Mouse (Mus musculus): ENCODE data around the gene Mgea5. TPM values are rescaled to one million over a fixed set of nuclear protein-coding genes. Genes with fewer than 3 reads are reported as not detected.

Gene Mgea5
- total RNA-seq, 1 experiment from 2014 or later: 234 TPM

DNA sequence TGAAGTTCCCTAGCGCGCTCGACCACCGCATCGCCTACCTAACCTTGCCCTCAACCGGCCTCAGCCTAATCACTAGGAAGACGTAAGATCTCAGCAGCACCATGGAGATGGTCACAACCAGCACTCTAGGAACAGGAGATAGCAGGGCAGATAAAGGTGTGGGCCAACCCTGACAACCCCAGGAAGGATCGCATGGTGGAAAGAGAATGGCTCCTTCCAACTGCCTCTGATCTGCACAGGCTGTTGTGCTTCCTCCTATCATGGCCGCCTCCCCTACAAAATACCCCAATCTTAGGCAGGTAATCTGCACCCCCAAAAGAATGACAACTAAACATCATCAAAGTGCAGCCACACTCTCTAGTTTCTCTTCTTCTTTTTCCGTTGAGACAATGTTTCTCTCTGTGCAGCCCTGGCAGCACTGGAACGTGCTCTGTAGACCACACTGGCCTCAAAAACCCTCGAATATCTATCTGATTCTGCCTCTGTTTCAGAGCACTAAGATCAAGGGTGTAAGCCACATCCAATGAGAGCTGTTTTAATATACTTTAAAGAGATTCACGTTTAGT lies 3.2 kb downstream of the Mgea5 start:
- ATAC-seq (replicated peaks in 1 of 2; ENCODE audit: insufficient read depth in 1 of 2, low FRiP score in 2 of 2, low TSS enrichment in 1 of 2, low read depth in 1 of 2, poor library complexity in 2 of 2, severe bottlenecking in 2 of 2): no peak

DNA sequence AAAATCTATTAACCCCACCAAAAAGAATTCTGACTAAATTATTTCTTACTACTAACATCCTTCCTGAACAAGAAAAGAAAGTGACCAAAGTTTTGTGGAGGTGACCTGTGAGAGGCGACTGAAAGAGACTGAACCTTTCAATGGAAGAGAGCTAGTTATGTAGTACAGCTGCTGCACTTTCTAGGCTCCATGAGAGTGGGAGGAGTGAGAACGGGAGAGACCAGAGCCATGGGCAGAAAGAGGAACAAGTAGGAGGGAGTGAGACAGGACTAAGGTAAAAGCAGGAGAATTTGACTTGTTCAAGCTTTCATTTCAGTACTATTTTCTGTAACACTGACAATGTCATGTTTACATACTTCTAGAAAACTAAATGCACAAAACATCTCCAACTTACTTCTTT lies 8.2 kb downstream of the Mgea5 start:
- ATAC-seq (replicated peaks in 1 of 2; ENCODE audit: insufficient read depth in 1 of 2, low FRiP score in 2 of 2, low TSS enrichment in 1 of 2, low read depth in 1 of 2, poor library complexity in 2 of 2, severe bottlenecking in 2 of 2): no peak

DNA sequence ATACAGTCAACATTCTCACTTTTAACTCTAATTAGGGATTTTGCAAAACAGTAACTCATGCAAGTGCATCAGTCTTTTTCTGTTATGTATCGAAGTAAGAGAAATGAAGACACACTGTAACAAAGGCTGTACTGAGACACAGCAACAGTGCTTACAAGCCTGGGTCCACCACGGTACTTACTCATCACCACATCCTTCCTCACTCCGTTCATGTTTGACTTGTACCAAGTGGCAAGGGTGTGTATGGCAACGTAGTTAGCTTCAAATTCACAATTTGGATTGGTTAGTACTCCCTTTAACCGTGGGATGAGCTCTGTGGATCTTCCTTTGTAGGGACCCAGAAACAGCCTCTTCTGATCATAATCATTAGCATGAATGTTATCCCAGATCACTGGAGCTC lies 12.1 kb downstream of the Mgea5 start:
- ATAC-seq (replicated peaks in 1 of 2; ENCODE audit: insufficient read depth in 1 of 2, low FRiP score in 2 of 2, low TSS enrichment in 1 of 2, low read depth in 1 of 2, poor library complexity in 2 of 2, severe bottlenecking in 2 of 2): no peak

DNA sequence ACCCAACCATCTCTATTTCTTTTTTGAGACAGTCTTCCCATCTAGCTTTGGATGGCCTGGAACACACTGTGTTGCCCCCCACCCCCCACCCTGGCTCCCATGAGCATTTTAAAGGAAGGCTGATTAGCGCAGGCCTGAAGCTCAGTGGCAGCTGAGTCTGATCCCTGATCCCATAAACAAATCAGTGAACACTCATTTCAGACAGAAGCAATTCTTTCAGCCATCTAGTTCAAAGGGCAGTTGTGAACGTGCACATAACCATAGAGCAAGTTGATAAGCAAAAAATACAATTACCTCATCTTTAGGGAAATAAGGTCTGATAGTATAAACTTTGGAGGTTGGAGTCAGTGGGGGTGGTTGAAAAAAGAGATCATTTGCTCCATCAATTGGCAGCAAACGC lies 22.8 kb downstream of the Mgea5 start:
- no peak for ATAC-seq (replicated peaks in 1 of 2; ENCODE audit: insufficient read depth in 1 of 2, low FRiP score in 2 of 2, low TSS enrichment in 1 of 2, low read depth in 1 of 2, poor library complexity in 2 of 2, severe bottlenecking in 2 of 2)

DNA sequence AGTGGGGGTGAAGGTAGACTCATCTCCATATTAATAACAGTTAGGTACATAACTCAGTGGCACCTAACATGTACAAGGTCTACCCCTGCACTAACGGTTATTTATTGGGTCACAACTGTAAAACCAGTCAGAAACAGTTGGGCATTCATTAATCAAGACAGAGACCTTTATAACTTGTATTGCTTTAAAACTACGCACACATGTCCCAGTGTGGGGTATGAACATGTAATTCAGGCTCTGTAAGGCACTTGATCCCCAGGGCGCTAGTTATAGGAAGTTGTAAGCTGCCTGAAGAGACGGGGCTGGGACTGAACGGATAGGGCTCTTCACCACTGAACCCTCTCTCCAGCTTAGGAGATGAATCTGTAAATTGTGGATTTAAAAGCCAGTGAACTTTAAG lies 25.0 kb downstream of the Mgea5 start:
- ATAC-seq (replicated peaks in 1 of 2; ENCODE audit: insufficient read depth in 1 of 2, low FRiP score in 2 of 2, low TSS enrichment in 1 of 2, low read depth in 1 of 2, poor library complexity in 2 of 2, severe bottlenecking in 2 of 2): no peak

DNA sequence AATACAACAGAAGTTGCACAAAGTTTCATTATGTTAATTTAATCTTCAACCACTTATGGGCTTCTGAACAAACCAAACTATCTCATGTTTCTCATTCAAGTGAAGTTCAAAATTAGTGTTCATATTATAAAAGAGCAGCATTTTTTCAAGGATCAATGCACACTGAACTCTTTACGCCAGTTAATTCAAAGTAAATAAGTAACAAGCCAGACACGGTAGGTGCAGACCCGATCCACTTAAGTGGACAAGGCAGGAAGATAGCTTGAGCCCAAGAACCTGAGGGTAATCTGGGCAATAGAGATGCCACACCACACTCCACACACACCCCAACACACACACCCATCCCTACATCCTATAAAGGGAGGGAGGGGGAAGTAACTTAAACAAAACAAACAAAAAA lies 30.1 kb downstream of the Mgea5 start:
- no peak for ATAC-seq (replicated peaks in 1 of 2; ENCODE audit: insufficient read depth in 1 of 2, low FRiP score in 2 of 2, low TSS enrichment in 1 of 2, low read depth in 1 of 2, poor library complexity in 2 of 2, severe bottlenecking in 2 of 2)

DNA sequence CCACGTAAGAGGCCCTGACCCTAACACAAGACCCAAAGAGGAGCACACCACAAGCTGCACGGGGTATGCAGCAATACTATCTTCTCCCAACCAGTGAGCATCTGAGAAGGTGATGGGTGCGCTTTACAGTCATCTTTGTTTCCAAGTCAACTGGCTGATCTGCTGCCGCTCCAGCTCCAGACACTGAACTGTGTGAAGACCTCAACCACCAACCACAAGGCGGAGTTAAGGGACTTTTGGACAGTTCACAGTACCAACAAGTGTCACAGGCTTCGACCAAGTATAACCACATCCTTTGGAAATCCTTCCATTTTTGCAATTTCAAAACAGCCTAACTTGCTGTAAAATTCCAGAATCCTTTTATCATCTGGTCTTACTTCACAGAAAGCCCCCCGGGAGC lies 31.8 kb downstream of the Mgea5 start:
- ATAC-seq (replicated peaks in 1 of 2; ENCODE audit: insufficient read depth in 1 of 2, low FRiP score in 2 of 2, low TSS enrichment in 1 of 2, low read depth in 1 of 2, poor library complexity in 2 of 2, severe bottlenecking in 2 of 2): no peak

DNA sequence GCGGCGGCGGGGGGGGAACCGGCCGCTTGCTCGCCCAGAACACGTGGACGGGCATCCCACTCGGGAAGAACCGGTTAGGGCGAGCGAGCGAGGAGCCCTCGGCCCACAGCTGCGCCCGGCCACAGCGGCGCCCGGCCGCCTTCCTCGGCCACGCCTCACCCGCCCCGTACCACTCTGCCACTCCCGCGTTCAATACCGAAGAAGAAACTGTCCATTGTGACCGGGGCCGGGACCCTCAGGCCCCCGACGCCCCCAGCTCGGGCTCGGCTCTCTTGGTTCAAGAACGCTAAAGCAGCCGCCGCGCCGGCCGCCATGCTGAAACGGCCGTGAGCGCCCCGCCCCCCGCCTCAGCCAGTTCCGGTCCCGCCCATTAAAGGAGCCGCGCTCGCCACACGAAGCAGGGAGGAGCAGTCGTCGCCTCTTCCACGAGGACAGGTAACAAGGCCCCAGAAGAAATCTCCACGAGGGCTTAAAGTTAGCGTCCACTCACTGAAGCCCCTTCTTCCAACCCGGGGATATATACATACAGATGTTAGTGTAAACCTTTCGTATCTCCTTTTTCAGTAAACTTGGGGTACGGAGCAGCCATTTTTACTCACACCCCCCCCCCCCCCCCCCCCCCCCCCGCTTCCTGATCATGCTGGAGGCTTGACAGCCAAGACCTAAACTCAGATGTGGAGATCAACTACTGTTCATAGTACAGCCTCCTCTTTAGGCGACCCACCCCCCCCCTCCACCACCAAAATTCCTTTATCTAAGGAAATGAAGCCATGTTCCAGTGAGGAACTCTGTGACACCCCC lies 34.2 kb downstream of the Mgea5 start, which contains the start of gene Npm3:
TSS of gene Npm3 (minus strand) at position 349 of the 801 bp plus-strand sequence.
- ATAC-seq (replicated peaks in 1 of 2; ENCODE audit: insufficient read depth in 1 of 2, low FRiP score in 2 of 2, low TSS enrichment in 1 of 2, low read depth in 1 of 2, poor library complexity in 2 of 2, severe bottlenecking in 2 of 2): peak; percentile 62 to 67

DNA sequence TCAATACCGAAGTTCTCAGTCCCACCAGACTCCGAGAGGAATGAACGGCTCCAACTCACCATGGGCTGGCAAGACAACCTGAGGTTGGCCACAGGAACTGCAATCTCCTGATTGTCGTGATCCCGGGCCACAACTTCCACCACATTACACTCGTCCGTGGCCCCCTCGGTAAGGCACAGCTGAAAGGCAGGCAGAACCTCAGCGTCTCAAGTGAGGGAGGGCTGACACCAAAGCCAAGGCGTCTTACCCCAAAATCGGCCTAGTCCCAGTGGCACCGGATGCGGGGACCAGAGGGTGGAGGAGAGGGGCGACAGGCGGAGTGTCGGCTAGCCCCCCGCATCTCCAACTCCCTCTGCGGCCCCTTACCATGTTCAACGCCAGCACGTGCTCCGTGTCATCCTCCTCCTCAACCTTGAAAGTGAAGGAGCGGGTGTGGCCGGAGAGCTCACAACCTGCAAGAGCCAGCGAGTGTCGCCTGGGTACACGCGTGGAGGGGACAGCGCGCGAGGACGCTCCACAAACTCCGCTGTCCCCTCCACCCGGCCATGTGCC lies 34.9 kb downstream of the Mgea5 start:
- ATAC-seq (replicated peaks in 1 of 2; ENCODE audit: insufficient read depth in 1 of 2, low FRiP score in 2 of 2, low TSS enrichment in 1 of 2, low read depth in 1 of 2, poor library complexity in 2 of 2, severe bottlenecking in 2 of 2): peak in 1 of 2 experiments; percentile 14; a peak in 2 of 4 replicates

DNA sequence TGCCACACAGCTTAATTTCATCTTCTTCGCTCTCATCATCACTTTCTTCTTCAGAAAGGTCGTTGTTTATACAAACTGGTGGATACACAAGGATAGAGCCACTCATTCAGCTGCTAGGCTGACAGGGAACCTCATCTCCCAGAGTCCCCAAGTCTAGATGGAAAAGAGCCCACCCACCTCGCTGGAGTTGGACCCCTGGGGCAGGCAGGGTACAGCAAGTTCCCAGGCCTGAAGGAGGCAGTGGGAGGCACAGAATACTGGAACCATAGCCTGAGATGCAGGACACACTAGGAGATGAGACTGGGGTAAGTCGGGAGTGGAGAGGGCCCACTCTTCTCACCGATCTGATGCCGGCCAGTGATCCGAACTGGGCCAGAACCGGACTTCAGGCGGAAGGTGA lies 35.4 kb downstream of the Mgea5 start:
- ATAC-seq (replicated peaks in 1 of 2; ENCODE audit: insufficient read depth in 1 of 2, low FRiP score in 2 of 2, low TSS enrichment in 1 of 2, low read depth in 1 of 2, poor library complexity in 2 of 2, severe bottlenecking in 2 of 2): no peak

DNA sequence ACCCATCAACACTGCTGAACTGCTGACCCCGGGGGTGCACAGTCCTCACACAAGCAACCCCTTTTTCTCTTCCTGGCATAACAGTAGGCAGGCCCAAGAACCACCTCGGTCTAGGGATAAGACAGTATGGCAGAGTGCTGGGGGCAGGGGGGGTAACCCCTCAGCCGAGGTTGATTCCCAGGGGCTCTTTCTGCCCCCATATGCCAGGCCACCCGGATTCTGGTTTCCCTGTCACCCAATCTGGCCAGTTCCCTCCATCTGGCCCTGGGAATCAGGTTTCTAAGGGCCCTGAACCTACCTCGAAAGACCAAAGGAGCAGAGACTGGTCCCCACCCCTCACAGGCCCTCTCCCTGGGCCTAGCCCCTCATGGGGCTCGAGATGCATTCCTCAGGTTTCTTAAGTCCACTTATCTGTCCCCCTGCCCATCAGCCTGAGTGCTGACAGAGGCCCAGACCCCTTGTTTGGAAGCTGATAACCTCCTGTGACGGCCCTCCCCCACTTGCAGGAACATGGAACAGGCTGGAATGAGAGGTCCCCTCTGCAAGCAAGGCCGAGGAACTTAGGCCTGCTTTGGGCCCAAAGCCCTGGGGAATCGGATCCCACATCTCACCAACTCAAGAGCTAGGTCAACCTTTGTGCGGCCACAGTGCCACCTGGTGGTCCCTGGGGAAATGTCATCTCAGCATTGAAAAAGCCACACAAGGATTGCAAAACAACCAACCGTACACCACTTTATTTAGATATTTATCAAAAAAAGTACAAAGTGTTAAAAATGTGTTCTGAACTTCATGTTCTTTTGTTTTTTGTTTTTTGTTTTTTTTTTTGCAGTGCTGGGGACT lies 36.4 kb downstream of the Mgea5 start:
- ATAC-seq (replicated peaks in 1 of 2; ENCODE audit: insufficient read depth in 1 of 2, low FRiP score in 2 of 2, low TSS enrichment in 1 of 2, low read depth in 1 of 2, poor library complexity in 2 of 2, severe bottlenecking in 2 of 2): peak; percentile 44 to 52; a peak in 2 of 4 replicates

DNA sequence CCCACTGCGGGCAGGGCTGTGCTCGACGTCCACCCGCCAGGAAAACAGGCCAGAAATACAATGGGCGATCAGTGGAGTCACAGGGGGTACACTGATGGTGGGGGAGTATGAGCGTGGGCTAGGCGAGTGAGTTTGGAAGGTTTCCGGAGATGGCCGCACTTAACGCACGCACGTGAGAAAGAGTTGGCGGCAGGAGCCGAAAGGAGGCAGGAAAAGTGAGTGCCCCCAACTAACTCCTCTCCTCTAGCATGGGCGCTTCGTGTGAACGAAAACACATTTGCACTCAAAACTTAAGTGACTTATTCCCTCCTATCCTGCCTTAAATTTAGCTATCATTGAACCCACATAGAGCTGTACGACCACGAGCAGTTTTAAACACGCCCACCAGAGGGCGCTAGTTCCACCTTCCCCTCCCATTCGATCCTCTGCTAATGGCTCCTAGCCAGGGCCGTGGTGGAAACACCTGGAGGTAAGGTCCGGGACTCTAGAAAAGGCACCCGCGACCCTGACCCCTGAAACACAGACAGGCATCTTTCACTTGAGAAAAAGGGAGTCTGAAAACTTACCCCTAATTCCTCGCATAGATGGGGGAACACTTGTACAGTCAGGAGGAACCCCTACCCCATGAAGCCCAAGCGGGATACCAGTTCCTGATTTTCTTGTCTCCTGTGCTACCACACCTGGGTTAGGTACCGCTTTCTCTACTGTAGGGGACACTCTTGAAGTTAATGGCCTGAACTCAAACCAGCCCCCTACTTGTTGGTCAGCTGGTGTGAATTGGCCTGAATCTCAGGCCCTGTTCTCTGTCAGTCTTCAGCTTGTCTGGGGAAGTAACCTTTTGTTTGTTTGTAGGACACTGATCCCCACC lies 37.2 kb downstream of the Mgea5 start:
- peak; percentile 27 to 65; a peak in 3 of 4 replicates for ATAC-seq (replicated peaks in 1 of 2; ENCODE audit: insufficient read depth in 1 of 2, low FRiP score in 2 of 2, low TSS enrichment in 1 of 2, low read depth in 1 of 2, poor library complexity in 2 of 2, severe bottlenecking in 2 of 2)

DNA sequence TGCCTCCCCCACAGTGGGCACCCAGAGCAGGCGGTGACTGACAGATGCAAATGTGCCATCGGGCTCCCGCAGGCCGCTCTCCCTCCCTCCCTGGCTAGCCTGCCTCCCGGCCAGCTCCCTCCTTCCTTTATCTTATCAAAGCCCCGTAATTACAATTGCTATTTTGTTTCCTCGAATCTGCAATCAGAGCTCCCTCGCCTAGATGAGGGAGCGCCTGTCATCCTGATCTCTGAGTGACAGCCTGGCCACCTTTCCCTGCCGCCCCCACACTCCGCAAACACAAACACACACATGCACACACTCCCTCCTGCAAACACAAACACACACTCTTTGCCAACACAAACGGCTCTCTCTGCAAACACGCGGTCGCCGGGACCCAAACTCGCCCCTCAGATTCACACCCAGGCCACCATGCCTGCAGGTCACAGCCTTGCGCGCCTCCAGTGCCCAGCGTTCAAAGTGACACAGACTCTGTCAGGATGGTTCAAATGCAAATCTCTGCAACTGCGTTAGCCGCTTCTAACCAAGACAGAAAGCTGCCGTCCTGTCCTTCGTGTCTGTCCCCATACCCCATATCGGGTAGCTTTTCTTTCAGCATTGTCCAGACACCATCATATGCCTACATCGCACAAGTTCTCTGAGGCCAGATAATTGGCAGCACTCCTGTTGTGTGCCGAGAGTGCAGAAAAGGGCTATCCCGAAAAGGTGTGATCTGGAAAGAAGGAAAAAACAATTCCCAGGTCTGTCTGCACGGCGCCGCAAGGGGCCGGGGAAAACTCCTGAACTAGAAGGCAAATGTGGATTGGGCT lies 38.1 kb downstream of the Mgea5 start:
- no peak for ATAC-seq (replicated peaks in 1 of 2; ENCODE audit: insufficient read depth in 1 of 2, low FRiP score in 2 of 2, low TSS enrichment in 1 of 2, low read depth in 1 of 2, poor library complexity in 2 of 2, severe bottlenecking in 2 of 2)

DNA sequence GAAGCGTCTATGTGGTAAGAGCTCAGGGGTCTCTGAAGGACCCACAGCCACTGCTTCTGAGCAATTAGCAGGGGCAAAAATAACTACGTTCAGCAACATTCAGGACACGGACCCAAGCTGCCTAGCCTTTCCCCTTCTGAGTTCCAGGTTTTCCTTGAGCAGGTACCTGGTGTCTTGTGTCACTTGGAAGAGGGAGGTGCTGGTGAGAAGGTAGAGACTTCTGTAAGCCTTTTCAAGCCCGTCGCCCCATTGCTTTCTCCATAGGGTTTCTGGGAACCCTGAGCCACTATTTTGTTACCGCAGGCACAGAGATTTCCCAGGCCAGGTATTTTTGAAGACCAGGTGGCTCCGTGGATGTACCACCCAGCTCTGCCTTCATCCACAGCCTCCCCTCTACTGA lies 40.0 kb downstream of the Mgea5 start:
- ATAC-seq (replicated peaks in 1 of 2; ENCODE audit: insufficient read depth in 1 of 2, low FRiP score in 2 of 2, low TSS enrichment in 1 of 2, low read depth in 1 of 2, poor library complexity in 2 of 2, severe bottlenecking in 2 of 2): no peak

DNA sequence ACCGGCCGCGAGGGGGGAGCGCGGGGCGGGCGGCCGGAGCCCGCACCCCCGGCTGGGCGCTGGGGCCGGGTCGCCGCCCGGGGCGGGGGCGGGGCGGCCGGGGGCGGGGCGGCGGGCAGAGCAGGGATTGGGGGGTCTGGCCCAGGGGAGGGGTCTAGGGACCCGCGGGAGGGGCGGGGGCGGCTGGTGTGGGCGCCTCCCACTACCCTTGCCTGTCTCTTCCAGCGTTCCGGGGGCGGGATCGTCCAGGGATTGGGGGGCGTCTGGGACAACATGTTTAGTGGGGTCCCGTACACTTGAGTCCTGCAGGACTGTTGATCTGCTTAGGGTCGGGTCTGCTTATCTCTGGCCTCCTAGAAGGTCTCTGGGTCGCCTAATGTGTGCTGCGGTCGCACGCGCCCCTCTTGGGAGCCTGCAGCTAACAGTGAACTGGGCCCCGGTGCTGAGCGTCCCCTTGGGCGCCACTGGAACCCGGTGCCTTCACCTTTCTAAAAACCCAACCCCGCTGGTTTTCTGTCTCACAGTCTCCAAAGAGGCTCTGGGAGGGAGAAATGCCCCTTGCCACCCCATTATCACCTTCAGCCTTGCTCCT lies 40.6 kb downstream of the Mgea5 start:
- no peak for ATAC-seq (replicated peaks in 1 of 2; ENCODE audit: insufficient read depth in 1 of 2, low FRiP score in 2 of 2, low TSS enrichment in 1 of 2, low read depth in 1 of 2, poor library complexity in 2 of 2, severe bottlenecking in 2 of 2)

Measured in hematopoietic stem cell, adult 5-6 weeks (primary cell).